Mouse (Mus musculus): ENCODE data around the gene Macrod2. TPM values are rescaled to one million over a fixed set of nuclear protein-coding genes. Genes with fewer than 3 reads are reported as not detected.

The Macrod2 gene
- polyA plus RNA-seq, 1 experiment from 2014 or later = 89.4 TPM

- no peak overlapping the region for H3K9ac ChIP-seq (replicated peaks)
- H3K4me3 ChIP-seq (replicated peaks) = no peak overlapping the region
- no peak overlapping the region for H3K4me2 ChIP-seq
- H3K27ac ChIP-seq (replicated peaks) = no peak overlapping the region
- ATAC-seq (ENCODE audit: low FRiP score) = no peak
- no peaks in the 10 kb centered on the region for H3K9me3 ChIP-seq (replicated peaks)
- H3K27me3 ChIP-seq (replicated peaks) = no peaks in the 10 kb centered on the region
- WGBS = 14% methylated on average over 8 of the region's 8 CpGs
- H3K36me3 ChIP-seq = no peaks in the 10 kb centered on the region
- H3K4me1 ChIP-seq = peaks cover 9% of the 10 kb centered on the region; the same call in 1 of the 2 replicates
Observed at GRCm38 (mm10) chr2:141013443-141014165, 618.5 kb downstream of the Macrod2 start.

- no peaks in the 10 kb centered on the region for H3K36me3 ChIP-seq
- ATAC-seq (ENCODE audit: low FRiP score) = no peak
- WGBS = 76% methylated on average over 4 of the region's 4 CpGs
Observed at GRCm38 (mm10) chr2:141022971-141023370, 627.9 kb downstream of the Macrod2 start.

GRCm38 (mm10) chr2:141023916-141024315, 628.8 kb downstream of the Macrod2 start:
- no peaks in the 10 kb centered on the region for H3K36me3 ChIP-seq
- WGBS = 55% methylated on average over 7 of the region's 7 CpGs
- H3K9ac ChIP-seq (replicated peaks) = no peak overlapping the region
- ATAC-seq (ENCODE audit: low FRiP score) = no peak
- H3K9me3 ChIP-seq (replicated peaks) = no peaks in the 10 kb centered on the region
- H3K27me3 ChIP-seq (replicated peaks) = no peaks in the 10 kb centered on the region
- H3K27ac ChIP-seq (replicated peaks) = no peak overlapping the region
- no peak overlapping the region for H3K4me2 ChIP-seq
- no peaks in the 10 kb centered on the region for H3K4me1 ChIP-seq
- no peak overlapping the region for H3K4me3 ChIP-seq (replicated peaks)

More at GRCm38 (mm10) chr2:141022971-141023370, 627.9 kb downstream of the Macrod2 start:
- H3K9me3 ChIP-seq (replicated peaks) = no peaks in the 10 kb centered on the region
- H3K4me3 ChIP-seq (replicated peaks) = no peak overlapping the region
- no peak overlapping the region for H3K4me2 ChIP-seq
- H3K9ac ChIP-seq (replicated peaks) = no peak overlapping the region
- H3K27ac ChIP-seq (replicated peaks) = no peak overlapping the region
- H3K27me3 ChIP-seq (replicated peaks) = no peaks in the 10 kb centered on the region
- no peaks in the 10 kb centered on the region for H3K4me1 ChIP-seq

GRCm38 (mm10) chr2:141024316-141025043, 629.4 kb downstream of the Macrod2 start:
- Histone ChIP-seq H3K36me3 (no peaks in the 10 kb centered on the region), H3K4me3 (replicated peaks) (no peak overlapping the region), H3K9me3 (replicated peaks) (no peaks in the 10 kb centered on the region), H3K4me1 (no peaks in the 10 kb centered on the region), H3K27me3 (replicated peaks) (no peaks in the 10 kb centered on the region), H3K27ac (replicated peaks) (no peak overlapping the region), H3K4me2 (no peak overlapping the region), H3K9ac (replicated peaks) (no peak overlapping the region)
- WGBS = 54% methylated on average over 6 of the region's 6 CpGs
- ATAC-seq (ENCODE audit: low FRiP score) = no peak

- 13% methylated on average over 4 of the region's 4 CpGs for WGBS
- H3K4me3 ChIP-seq (replicated peaks) = no peak overlapping the region
- H3K9me3 ChIP-seq (replicated peaks) = no peaks in the 10 kb centered on the region
- no peaks in the 10 kb centered on the region for H3K4me1 ChIP-seq
- H3K27me3 ChIP-seq (replicated peaks) = no peaks in the 10 kb centered on the region
- no peak overlapping the region for H3K27ac ChIP-seq (replicated peaks)
- ATAC-seq (ENCODE audit: low FRiP score) = peak; percentile 28; the same call in 1 of the 2 replicates
- H3K36me3 ChIP-seq = no peaks in the 10 kb centered on the region
- H3K9ac ChIP-seq (replicated peaks) = no peak overlapping the region
- H3K4me2 ChIP-seq = no peak overlapping the region
Observed at GRCm38 (mm10) chr2:141056685-141057454, 661.8 kb downstream of the Macrod2 start.

- Histone ChIP-seq H3K9ac (replicated peaks) (no peak overlapping the region), H3K36me3 (no peaks in the 10 kb centered on the region), H3K27me3 (replicated peaks) (no peaks in the 10 kb centered on the region), H3K4me2 (no peak overlapping the region), H3K9me3 (replicated peaks) (no peaks in the 10 kb centered on the region), H3K4me1 (no peaks in the 10 kb centered on the region), H3K4me3 (replicated peaks) (no peak overlapping the region), H3K27ac (replicated peaks) (no peak overlapping the region)
- 28% methylated on average over 4 of the region's 4 CpGs for WGBS
- ATAC-seq (ENCODE audit: low FRiP score) = no peak
Observed at GRCm38 (mm10) chr2:141057455-141057833, 662.3 kb downstream of the Macrod2 start.

- Histone ChIP-seq H3K36me3 (no peaks in the 10 kb centered on the region), H3K27ac (replicated peaks) (no peak overlapping the region), H3K4me1 (no peaks in the 10 kb centered on the region), H3K27me3 (replicated peaks) (no peaks in the 10 kb centered on the region), H3K9me3 (replicated peaks) (no peaks in the 10 kb centered on the region), H3K9ac (replicated peaks) (no peak overlapping the region), H3K4me3 (replicated peaks) (no peak overlapping the region), H3K4me2 (no peak overlapping the region)
- WGBS = 43% methylated on average over 8 of the region's 8 CpGs
- ATAC-seq (ENCODE audit: low FRiP score) = no peak
Observed at GRCm38 (mm10) chr2:141073981-141074855, 679.1 kb downstream of the Macrod2 start.

GRCm38 (mm10) chr2:141078221-141078620, 683.1 kb downstream of the Macrod2 start:
- Histone ChIP-seq H3K4me1 (no peaks in the 10 kb centered on the region), H3K9ac (replicated peaks) (no peak overlapping the region), H3K27me3 (replicated peaks) (no peaks in the 10 kb centered on the region), H3K4me3 (replicated peaks) (no peak overlapping the region), H3K36me3 (no peaks in the 10 kb centered on the region), H3K9me3 (replicated peaks) (no peaks in the 10 kb centered on the region), H3K4me2 (no peak overlapping the region), H3K27ac (replicated peaks) (no peak overlapping the region)
- no peak for ATAC-seq (ENCODE audit: low FRiP score)

- Histone ChIP-seq H3K4me2 (no peak overlapping the region), H3K4me1 (no peaks in the 10 kb centered on the region), H3K27me3 (replicated peaks) (no peaks in the 10 kb centered on the region), H3K9ac (replicated peaks) (no peak overlapping the region), H3K36me3 (no peaks in the 10 kb centered on the region), H3K4me3 (replicated peaks) (no peak overlapping the region), H3K9me3 (replicated peaks) (no peaks in the 10 kb centered on the region), H3K27ac (replicated peaks) (no peak overlapping the region)
- 86% methylated on average over 3 of the region's 3 CpGs for WGBS
- ATAC-seq (ENCODE audit: low FRiP score) = no peak
Observed at GRCm38 (mm10) chr2:141091320-141091719, 696.2 kb downstream of the Macrod2 start.

- no peak overlapping the region for H3K4me3 ChIP-seq (replicated peaks)
- H3K36me3 ChIP-seq = no peaks in the 10 kb centered on the region
- H3K4me2 ChIP-seq = no peak overlapping the region
- no peak for ATAC-seq (ENCODE audit: low FRiP score)
- H3K4me1 ChIP-seq = no peaks in the 10 kb centered on the region
- 65% methylated on average over 1 of the region's 1 CpGs for WGBS
- no peak overlapping the region for H3K27ac ChIP-seq (replicated peaks)
- no peak overlapping the region for H3K9ac ChIP-seq (replicated peaks)
- no peaks in the 10 kb centered on the region for H3K27me3 ChIP-seq (replicated peaks)
- H3K9me3 ChIP-seq (replicated peaks) = no peaks in the 10 kb centered on the region
Observed at GRCm38 (mm10) chr2:141117579-141117978, 722.5 kb downstream of the Macrod2 start.

- no peaks in the 10 kb centered on the region for H3K36me3 ChIP-seq
- no peaks in the 10 kb centered on the region for H3K9me3 ChIP-seq (replicated peaks)
- H3K4me2 ChIP-seq = no peak overlapping the region
- H3K27me3 ChIP-seq (replicated peaks) = no peaks in the 10 kb centered on the region
- H3K4me3 ChIP-seq (replicated peaks) = no peak overlapping the region
- WGBS = 86% methylated on average over 1 of the region's 1 CpGs
- no peak overlapping the region for H3K9ac ChIP-seq (replicated peaks)
- no peak overlapping the region for H3K27ac ChIP-seq (replicated peaks)
- no peak for ATAC-seq (ENCODE audit: low FRiP score)
- H3K4me1 ChIP-seq = no peaks in the 10 kb centered on the region
Observed at GRCm38 (mm10) chr2:141123875-141124274, 728.8 kb downstream of the Macrod2 start.
